In genomic region chr12:108206641-108207040, GRCm38 (mm10) we compare ENCODE assay signal across 8 mouse cellular contexts. TPM values are rescaled to one million over a fixed set of nuclear protein-coding genes. Genes with fewer than 3 reads are reported as not detected.
DNase-seq lines count a peak whose midpoint lies in the region; TF ChIP-seq lines count a peak whose summit lies in the region.

No protein-coding gene starts in this region.

- H3K4me1 ChIP-seq in ES-E14 (ENCODE audit: control insufficient read depth in 2 of 2, insufficient read depth in 2 of 2, low read length in 2 of 2, poor library complexity in 1 of 2): peaks cover 0 to 3% of the 10 kb centered on the region in 2 experiments; a peak in 1 of 4 replicates

- H3K9ac ChIP-seq in ES-E14 (ENCODE audit: insufficient read depth, low read depth, low read length, poor library complexity, severe bottlenecking): no peak overlapping the region

- no peaks in the 10 kb centered on the region for H3K9me3 ChIP-seq in ES-E14 (ENCODE audit: control insufficient read depth, insufficient read depth, low read depth, low read length)

- intact Hi-C loops in heart, postnatal 14 days (cut with DNase I): loop anchor here (5.0 kb wide), 1 partner anchor 286 kb away; no protein-coding TSS in a partner anchor

- peaks cover 31% of the 10 kb centered on the region for H3K36me3 ChIP-seq in ES-E14 (ENCODE audit: control insufficient read depth, insufficient read depth, low read length, poor library complexity, severe bottlenecking)

- no peak overlapping the region for H3K27ac ChIP-seq in ES-E14 (ENCODE audit: insufficient read depth, low read depth, low read length, poor library complexity, severe bottlenecking)

- peak; percentile 62 for DNase-seq in ES-E14 (ENCODE audit: low read depth, low spot score)
- peak; percentile 46 for DNase-seq in c-Kit-positive CD71-negative TER-119-negative erythroid progenitor cells, embryonic 14.5 days (ENCODE audit: low read depth)
- peak; percentile 21 for DNase-seq in fibroblast of lung, adult 2 months (ENCODE audit: low read depth)
- peak; percentile 83 to 90 for DNase-seq in heart, postnatal 14 days
- peak; percentile 41 for DNase-seq in layer of hippocampus, adult 9-10 months (ENCODE audit: low spot score)
- peak; percentile 85 for DNase-seq in lung, postnatal 14 days
- DNase-seq in retina, postnatal 7 days (ENCODE audit: low read depth, low spot score): peak; percentile 61
- DNase-seq in urinary bladder, postnatal 25 days (ENCODE audit: low spot score): peak; percentile 88

- in situ Hi-C loops in ES-E14 (cut with MboI; ENCODE audit: low sequenced_read_pairs in 2 of 2, unreplicated experiment in 2 of 2): loop anchor here in 1 of 2 experiments (5.0 kb wide), 1 partner anchor 91 kb away; no protein-coding TSS in a partner anchor

- no peak overlapping the region for H3K4me3 ChIP-seq in ES-E14 (ENCODE audit: insufficient read depth in 1 of 2, low read depth in 1 of 2, low read length in 2 of 2, poor library complexity in 1 of 2, severe bottlenecking in 1 of 2)

TF ChIP-seq in ES-E14, 5 proteins besides CTCF, POLR2A, EP300 and RAD21:
- TF ChIP-seq MAFK (IDR thresholded peaks at IDR 0.05; ENCODE audit: insufficient read depth, low read depth, low read length) (no peak), CHD2 (IDR thresholded peaks at IDR 0.05; ENCODE audit: low read depth, low read length) (no peak), ZC3H11A (IDR thresholded peaks at IDR 0.05; ENCODE audit: borderline replicate concordance, low read depth, low read length) (no peak), ZNF384 (IDR thresholded peaks at IDR 0.05; ENCODE audit: low read depth, low read length) (no peak), HCFC1 (IDR thresholded peaks at IDR 0.05; ENCODE audit: borderline replicate concordance, insufficient read depth, low read length) (no peak)

RNA-seq across cellular contexts. Expression of gene Ccnk, which starts 27.3 kb away (rescaled TPM):
- 11.1 and 14.5 TPM in 2 replicates for total RNA-seq in ES-E14 (2012; rRNA removed)
- 10 to 100 TPM; 27.6 to 28.0 TPM for total RNA-seq in heart, postnatal 14 days (2021)

RNA-seq across cellular contexts. Expression of gene Setd3, which starts 27.5 kb away (rescaled TPM):
- total RNA-seq in ES-E14 (2012; rRNA removed): 43.0 and 56.0 TPM in 2 replicates
- 10 to 100 TPM; 75.6 to 78.4 TPM for total RNA-seq in heart, postnatal 14 days (2021)

Comparison
In these comparisons a context has a peak if more than half of its experiments do, and no peak if none do; other contexts are left out.
1. DNase-seq: peak in every context shown above with its lines; median percentile 88 in urinary bladder, postnatal 25 days; 86 in heart, postnatal 14 days; 85 in lung, postnatal 14 days; 62 in ES-E14; 61 in retina, postnatal 7 days; 46 in c-Kit-positive CD71-negative TER-119-negative erythroid progenitor cells, embryonic 14.5 days; 41 in layer of hippocampus, adult 9-10 months; 21 in fibroblast of lung, adult 2 months.